Mouse (Mus musculus) hindbrain, embryonic 11.5 days (tissue): ENCODE measurements around the gene Cd36. TPM values are rescaled to one million over a fixed set of nuclear protein-coding genes. Genes with fewer than 3 reads are reported as not detected.

Source experiments
- ATAC-seq: fragments of 200-750 bp; cut with Nextera tagmentation; 2 replicates; pipeline ENCODE4 v1.8.0; 2017; ENCODE audit warnings: mild to moderate bottlenecking, moderate TSS enrichment, moderate library complexity; ENCODE audit not compliant: low FRiP score
- DNase-seq: peaks from one replicate; pipeline ENCODE4 v3.0.0-alpha.2; 2015; ENCODE audit warnings: low spot score
- H3K27ac ChIP-seq: fragments of 300-500 bp; sonication (generic); 2 replicates; pipeline ENCODE4 v1.5.1; 2014; ENCODE audit warnings: mild to moderate bottlenecking, low read depth, low read length
- H3K27me3 ChIP-seq: fragments of 300-500 bp; sonication (generic); 2 replicates; pipeline ENCODE4 v1.6.1; 2014; ENCODE audit warnings: mild to moderate bottlenecking, low read length, moderate library complexity, mixed read lengths; ENCODE audit not compliant: control insufficient read depth, insufficient read depth
- H3K36me3 ChIP-seq: fragments of 300-500 bp; sonication (generic); 2 replicates; pipeline ENCODE4 v1.6.1; 2014; ENCODE audit warnings: mild to moderate bottlenecking, low read length, moderate library complexity, mixed read lengths; ENCODE audit not compliant: control insufficient read depth, insufficient read depth
- H3K4me1 ChIP-seq: fragments of 300-500 bp; sonication (generic); replicated peaks from 2 replicates; pipeline ENCODE4 v1.6.1; 2014; ENCODE audit warnings: low read length, mixed read lengths; ENCODE audit not compliant: control insufficient read depth, insufficient read depth
- H3K4me2 ChIP-seq: fragments of 300-500 bp; sonication (generic); replicated peaks from 2 replicates; pipeline ENCODE4 v1.6.1; 2014; ENCODE audit warnings: mild to moderate bottlenecking, low read depth, low read length
- H3K4me3 ChIP-seq: fragments of 300-500 bp; sonication (generic); 2 replicates; pipeline ENCODE4 v1.5.1; 2014; ENCODE audit warnings: low read depth, low read length
- H3K9ac ChIP-seq: fragments of 300-500 bp; sonication (generic); 2 replicates; pipeline ENCODE4 v1.6.1; 2014; ENCODE audit warnings: low read depth, low read length
- H3K9me3 ChIP-seq: fragments of 300-500 bp; sonication (generic); 2 replicates; pipeline ENCODE4 v1.6.1; 2016; ENCODE audit warnings: low read length; ENCODE audit not compliant: control insufficient read depth
- WGBS: fragments of 180-500 bp; shearing (Covaris S2); extraction: QIAGEN DNeasy Blood & Tissue Kit; methylation state at CpG from one replicate; pipeline ENCODE4 v1.1.7; 2014; 5-methylcytosine and 5-hydroxymethylcytosine counted together
- polyA plus RNA-seq: library from polyadenylated mRNA; unstranded; fragments of >200 nt; fragmentation: Nextera tagmentation; extraction: Ambion mirVana; gene quantifications from 2 replicates; pipeline ENCODE4 v1.2.1, GENCODE M21; 2014

The Cd36 gene
- polyA plus RNA-seq, 1 experiment from 2014 or later = 2.2 TPM

DNA sequence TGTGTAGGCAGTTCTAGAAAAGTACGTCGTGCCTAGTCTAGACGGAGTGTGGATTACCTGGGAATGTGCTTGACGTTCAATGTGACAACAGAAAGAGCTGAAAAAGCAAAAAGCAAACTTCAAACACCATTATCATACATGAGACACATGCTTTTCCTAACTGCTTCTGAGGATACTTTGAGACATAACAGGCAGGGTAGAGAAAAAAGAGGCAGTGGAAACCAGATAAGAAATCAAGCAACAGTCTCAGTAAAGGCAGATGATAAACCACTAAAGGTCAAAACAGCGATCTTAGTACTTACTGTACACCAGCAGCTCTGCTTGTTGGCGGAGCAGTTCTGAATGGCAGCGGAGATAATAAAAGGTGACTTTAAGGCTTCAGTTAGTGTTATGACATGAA lies 11.6 kb downstream of the Cd36 start:
- no peaks in the 10 kb centered on the region for H3K9me3 ChIP-seq
- H3K4me2 ChIP-seq = no peak overlapping the region
- no peak overlapping the region for H3K27ac ChIP-seq
- ATAC-seq (no peak), DNase-seq (no peak)
- H3K4me3 ChIP-seq = no peak overlapping the region
- no peaks in the 10 kb centered on the region for H3K4me1 ChIP-seq
- H3K27me3 ChIP-seq = no peaks in the 10 kb centered on the region
- no peaks in the 10 kb centered on the region for H3K36me3 ChIP-seq
- no peak overlapping the region for H3K9ac ChIP-seq
- 90% methylated on average over 7 of the region's 7 CpGs for WGBS

- Histone ChIP-seq H3K4me2 (no peak overlapping the region), H3K9me3 (no peaks in the 10 kb centered on the region), H3K4me1 (no peaks in the 10 kb centered on the region), H3K36me3 (no peaks in the 10 kb centered on the region), H3K9ac (no peak overlapping the region), H3K27me3 (no peaks in the 10 kb centered on the region), H3K27ac (no peak overlapping the region), H3K4me3 (no peak overlapping the region)
- 88% methylated on average over 3 of the region's 3 CpGs for WGBS
- ATAC-seq (no peak), DNase-seq (no peak)
Measured at GRCm38 (mm10) chr5:17876637-17877036, 12.0 kb downstream of the Cd36 start.

GRCm38 (mm10) chr5:17874335-17874734 lies 14.3 kb downstream of the Cd36 start:
- Histone ChIP-seq H3K4me2 (no peak overlapping the region), H3K36me3 (no peaks in the 10 kb centered on the region), H3K4me3 (no peak overlapping the region), H3K27ac (no peak overlapping the region), H3K9me3 (no peaks in the 10 kb centered on the region), H3K4me1 (no peaks in the 10 kb centered on the region), H3K27me3 (no peaks in the 10 kb centered on the region), H3K9ac (no peak overlapping the region)
- ATAC-seq (no peak), DNase-seq (no peak)
- 90% methylated on average over 2 of the region's 2 CpGs for WGBS

- H3K27ac ChIP-seq = no peak overlapping the region
- H3K9me3 ChIP-seq = no peaks in the 10 kb centered on the region
- ATAC-seq (no peak), DNase-seq (no peak)
- no peak overlapping the region for H3K4me3 ChIP-seq
- H3K27me3 ChIP-seq = no peaks in the 10 kb centered on the region
- H3K4me1 ChIP-seq = no peaks in the 10 kb centered on the region
- H3K36me3 ChIP-seq = no peaks in the 10 kb centered on the region
- no peak overlapping the region for H3K9ac ChIP-seq
- H3K4me2 ChIP-seq = no peak overlapping the region
Measured at GRCm38 (mm10) chr5:17865432-17865831, 23.2 kb downstream of the Cd36 start.

DNA sequence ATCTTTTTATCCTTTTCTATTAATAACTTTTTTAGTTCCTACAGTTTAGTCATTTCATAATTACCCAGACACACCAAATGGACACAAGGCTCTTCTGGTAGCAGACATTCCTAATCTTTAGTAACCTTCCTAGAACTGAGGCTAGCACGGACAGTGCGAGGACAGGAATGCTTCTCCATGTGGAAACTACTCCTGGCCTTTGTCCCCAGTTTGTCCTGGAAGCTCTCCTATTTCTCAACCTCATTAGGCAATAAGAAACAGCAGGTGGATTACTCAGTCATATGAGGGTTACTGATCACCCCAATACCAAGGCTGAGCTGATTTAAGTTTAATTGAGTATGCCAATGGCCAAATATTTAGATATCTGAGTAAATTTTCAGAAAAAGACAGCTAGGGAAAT lies 25.5 kb downstream of the Cd36 start:
- H3K4me3 ChIP-seq = no peak overlapping the region
- ATAC-seq = no peak
- WGBS = 86% methylated on average over 2 of the region's 2 CpGs
- H3K27ac ChIP-seq = no peak overlapping the region
- no peaks in the 10 kb centered on the region for H3K9me3 ChIP-seq
- no peaks in the 10 kb centered on the region for H3K4me1 ChIP-seq
- H3K27me3 ChIP-seq = no peaks in the 10 kb centered on the region
- H3K9ac ChIP-seq = no peak overlapping the region
- DNase-seq = no peak
- H3K36me3 ChIP-seq = no peaks in the 10 kb centered on the region
- no peak overlapping the region for H3K4me2 ChIP-seq

DNA sequence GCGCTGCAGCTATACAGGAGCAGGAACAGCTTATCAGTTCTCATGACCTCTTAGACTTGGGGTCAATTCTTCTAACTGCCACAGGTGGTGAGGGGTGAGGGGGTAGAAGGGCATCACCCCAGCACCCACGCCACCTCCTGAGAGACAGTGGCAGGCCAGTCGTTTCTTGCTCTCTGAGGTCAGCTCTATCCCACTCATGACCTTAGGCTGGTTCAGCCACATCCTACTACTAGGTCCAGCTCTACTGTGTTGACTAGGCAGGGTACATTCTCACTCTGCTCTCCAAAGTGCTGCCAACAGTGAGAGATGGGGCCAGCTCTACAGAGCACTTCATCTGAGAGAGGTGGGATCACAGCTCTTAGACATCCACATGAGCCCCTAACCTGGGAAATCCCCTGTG lies 30.2 kb downstream of the Cd36 start:
- ATAC-seq = peak; percentile 51; the same call in 1 of the 2 replicates

DNA sequence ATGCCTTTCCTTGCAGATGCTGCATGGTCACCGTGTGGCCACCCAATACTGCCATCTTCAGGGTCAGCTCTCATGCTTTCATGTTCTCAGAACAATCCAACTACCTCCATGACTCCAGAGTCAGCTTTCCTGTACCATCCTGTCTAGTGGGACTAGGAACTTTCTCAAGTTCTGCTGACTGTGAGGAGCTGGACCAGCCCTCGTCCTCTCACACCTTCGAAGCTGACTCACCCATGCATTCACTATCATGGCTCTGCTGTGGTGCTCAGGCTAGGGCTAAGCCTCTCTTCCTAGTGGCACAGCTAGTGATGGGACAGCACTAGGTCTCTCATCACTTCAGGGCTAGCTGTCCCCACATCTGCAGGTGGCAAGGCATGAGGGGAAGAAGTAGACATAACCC lies 30.7 kb downstream of the Cd36 start:
- H3K9ac ChIP-seq = no peak overlapping the region
- no peak overlapping the region for H3K4me2 ChIP-seq
- ATAC-seq (no peak), DNase-seq (no peak)
- H3K9me3 ChIP-seq = no peaks in the 10 kb centered on the region
- no peaks in the 10 kb centered on the region for H3K4me1 ChIP-seq
- no peak overlapping the region for H3K4me3 ChIP-seq
- H3K27ac ChIP-seq = no peak overlapping the region
- 88% methylated on average over 3 of the region's 3 CpGs for WGBS
- H3K36me3 ChIP-seq = no peaks in the 10 kb centered on the region
- no peaks in the 10 kb centered on the region for H3K27me3 ChIP-seq

More for the DNA sequence above, 30.2 kb downstream of the Cd36 start:
- 90% methylated on average over 3 of the region's 3 CpGs for WGBS
- Histone ChIP-seq H3K9ac (no peak overlapping the region), H3K27ac (no peak overlapping the region), H3K4me1 (no peaks in the 10 kb centered on the region), H3K36me3 (no peaks in the 10 kb centered on the region), H3K9me3 (no peaks in the 10 kb centered on the region), H3K4me3 (no peak overlapping the region), H3K27me3 (no peaks in the 10 kb centered on the region), H3K4me2 (no peak overlapping the region)
- no peak for DNase-seq

DNA sequence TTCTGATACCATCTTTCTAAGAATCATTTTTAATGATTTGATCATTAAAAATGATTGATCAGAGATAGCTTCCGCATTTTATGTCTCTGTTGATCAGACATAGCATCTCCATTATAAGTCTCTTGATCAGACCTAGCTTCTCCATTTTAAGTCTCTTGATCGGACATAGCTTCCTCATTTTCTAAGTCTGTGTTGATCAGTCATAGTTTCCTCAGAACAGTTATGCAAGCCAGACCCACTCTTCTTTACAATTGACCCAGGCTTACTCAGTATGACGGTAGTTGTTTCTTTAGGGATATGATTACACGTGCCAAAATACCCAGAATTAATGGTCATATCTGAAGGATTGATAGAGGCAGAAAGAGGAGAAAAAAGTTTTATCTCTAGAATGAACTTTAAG lies 31.3 kb downstream of the Cd36 start:
- Histone ChIP-seq H3K9me3 (no peaks in the 10 kb centered on the region), H3K9ac (no peak overlapping the region), H3K4me3 (no peak overlapping the region), H3K4me2 (no peak overlapping the region), H3K27me3 (no peaks in the 10 kb centered on the region), H3K4me1 (no peaks in the 10 kb centered on the region), H3K27ac (no peak overlapping the region), H3K36me3 (no peaks in the 10 kb centered on the region)
- WGBS = 88% methylated on average over 4 of the region's 4 CpGs
- ATAC-seq = no peak
- DNase-seq = no peak

- DNase-seq (no peak), ATAC-seq (no peak)
- Histone ChIP-seq H3K36me3 (no peaks in the 10 kb centered on the region), H3K4me3 (no peak overlapping the region), H3K27ac (no peak overlapping the region), H3K27me3 (no peaks in the 10 kb centered on the region), H3K4me2 (no peak overlapping the region), H3K9me3 (no peaks in the 10 kb centered on the region), H3K9ac (no peak overlapping the region), H3K4me1 (no peaks in the 10 kb centered on the region)
- 86% methylated on average over 3 of the region's 3 CpGs for WGBS
Measured at GRCm38 (mm10) chr5:17854127-17854923, 34.3 kb downstream of the Cd36 start.
